Mouse (Mus musculus): ENCODE results near the gene Tnfrsf1b.

Gene Tnfrsf1b

DNA sequence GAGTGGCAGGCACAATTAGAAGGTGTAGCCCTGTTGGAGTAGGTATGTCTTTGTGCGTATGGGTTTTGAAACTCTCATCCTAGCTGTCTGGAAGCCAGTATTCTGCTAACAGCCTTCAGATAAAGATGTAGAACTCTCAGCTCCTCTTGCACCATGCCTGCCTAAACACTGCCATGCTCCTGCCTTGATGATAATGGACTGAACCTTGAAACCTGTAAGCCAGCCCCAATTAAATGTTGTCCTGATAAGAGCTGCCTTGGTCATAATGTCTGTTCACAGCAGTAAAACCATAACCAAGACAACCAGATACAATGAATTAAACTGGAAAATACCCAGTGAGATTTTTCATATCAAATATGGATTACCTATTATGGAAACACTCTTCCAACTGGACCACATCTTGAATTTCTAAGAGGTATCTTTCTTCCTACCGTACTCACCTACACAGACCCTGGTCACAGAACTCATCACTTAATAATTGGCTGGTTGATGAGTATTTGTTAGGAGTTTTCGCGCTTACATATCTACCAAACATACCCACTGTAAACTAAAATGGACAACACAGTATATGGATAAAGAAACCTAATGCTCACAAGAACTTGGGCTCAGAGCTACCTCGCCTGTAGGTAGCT, 67.6 kb downstream of the Tnfrsf1b start:
- WGBS, result 97% methylated on average over 5 of the region's 5 CpGs

DNA sequence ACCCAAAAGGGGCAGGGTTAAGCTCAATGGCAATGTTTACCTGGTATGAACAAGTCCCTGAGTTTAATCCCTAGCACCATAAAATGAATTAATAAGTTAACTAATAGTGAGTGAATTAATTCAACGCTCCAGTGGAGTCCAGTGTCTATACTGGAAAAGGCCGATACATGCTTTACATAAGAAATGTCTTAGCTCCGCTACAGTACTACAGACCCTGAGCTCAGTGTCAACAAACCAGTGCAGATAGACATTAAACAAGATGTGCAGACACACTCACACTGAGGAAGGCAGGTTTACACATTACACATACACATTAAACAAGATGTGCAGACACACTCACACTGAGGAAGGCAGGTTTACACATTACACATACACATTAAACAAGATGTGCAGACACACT, 81.1 kb downstream of the Tnfrsf1b start:
- WGBS, result 98% methylated on average over 3 of the region's 3 CpGs

DNA sequence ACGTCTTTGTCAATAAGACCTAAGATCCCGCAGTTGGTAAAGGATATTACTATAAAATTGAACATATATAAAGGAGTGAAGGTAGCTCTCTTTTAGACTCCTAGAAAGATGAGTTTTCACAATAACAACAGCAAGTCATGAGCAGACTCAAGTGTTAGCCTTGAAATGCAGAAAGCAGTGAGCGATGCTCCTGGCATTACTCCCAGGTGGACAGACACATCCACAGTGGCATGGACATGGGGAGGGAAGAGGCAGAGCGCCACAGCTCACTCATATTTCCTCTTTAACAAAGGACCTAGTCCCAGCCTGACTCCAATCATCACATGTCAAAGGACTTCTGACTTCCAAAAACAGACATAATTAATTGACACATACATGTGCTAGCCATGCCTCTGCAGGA, 82.6 kb downstream of the Tnfrsf1b start:
- 87% methylated on average over 4 of the region's 4 CpGs for WGBS
